Mouse (Mus musculus): ENCODE data around the gene Zdhhc20. TPM values are rescaled to one million over a fixed set of nuclear protein-coding genes. Genes with fewer than 3 reads are reported as not detected.
"Not testable (repeated sequence)": the region's sequence is repeated elsewhere in the genome, so short reads cannot be mapped to it uniquely, and the experiment has no call there.

Zdhhc20 gene
- polyA plus RNA-seq, 1 experiment from 2014 or later: 41.3 TPM

GRCm38 (mm10) chr14:57883341-57883740 lies 6.7 kb downstream of the Zdhhc20 start:
- Histone ChIP-seq H3K36me3 (replicated peaks) (no peaks in the 10 kb centered on the region), H3K9ac (no peak overlapping the region), H3K27ac (no peak overlapping the region), H3K4me1 (peaks cover 23% of the 10 kb centered on the region), H3K9me3 (no peaks in the 10 kb centered on the region), H3K27me3 (replicated peaks) (no peaks in the 10 kb centered on the region), H3K4me3 (no peak overlapping the region), H3K4me2 (no peak overlapping the region)
- WGBS: 94% methylated on average over 3 of the region's 3 CpGs
- ATAC-seq (replicated peaks): no peak

- Histone ChIP-seq H3K9me3 (no peaks in the 10 kb centered on the region), H3K36me3 (replicated peaks) (no peaks in the 10 kb centered on the region), H3K4me1 (peaks cover 18% of the 10 kb centered on the region), H3K4me3 (no peak overlapping the region), H3K9ac (no peak overlapping the region), H3K27ac (no peak overlapping the region), H3K4me2 (no peak overlapping the region), H3K27me3 (replicated peaks) (no peaks in the 10 kb centered on the region)
- 59% methylated on average over 4 of the region's 4 CpGs for whole genome bisulfite sequencing
- no peak for ATAC-seq (replicated peaks)
Observed at GRCm38 (mm10) chr14:57882720-57883119, 7.4 kb downstream of the Zdhhc20 start.

- H3K4me3 ChIP-seq: no peak overlapping the region
- ATAC-seq (replicated peaks): no peak
- no peak overlapping the region for H3K4me2 ChIP-seq
- no peak overlapping the region for H3K9ac ChIP-seq
- peak overlapping the region; percentile 17; the same call in 1 of the 2 replicates for H3K27ac ChIP-seq
- no peaks in the 10 kb centered on the region for H3K27me3 ChIP-seq (replicated peaks)
- peaks cover 9% of the 10 kb centered on the region for H3K4me1 ChIP-seq
- WGBS: 43% methylated on average over 4 of the region's 4 CpGs
- H3K9me3 ChIP-seq: no peaks in the 10 kb centered on the region
- H3K36me3 ChIP-seq (replicated peaks): no peaks in the 10 kb centered on the region
Observed at GRCm38 (mm10) chr14:57881793-57882192, 8.3 kb downstream of the Zdhhc20 start.

DNA sequence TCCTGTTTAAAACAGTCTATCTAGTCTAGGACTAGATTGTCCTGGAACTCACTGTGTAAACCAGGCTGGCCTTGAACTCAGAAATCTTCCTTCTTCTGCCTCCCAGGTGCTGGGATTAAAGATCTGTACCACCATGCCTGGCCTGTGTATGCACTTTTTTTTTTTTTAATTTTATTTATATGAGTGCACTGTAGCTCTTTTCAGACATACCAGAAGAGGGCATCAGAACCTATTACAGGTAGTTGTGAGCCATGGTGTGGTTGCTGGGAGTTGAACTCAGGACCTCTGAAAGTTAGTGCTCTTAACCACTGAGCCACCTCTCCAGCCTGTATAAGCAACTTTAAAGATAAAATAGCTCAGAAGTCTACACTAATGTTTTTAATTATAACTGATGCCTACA lies 9.0 kb downstream of the Zdhhc20 start:
- ATAC-seq (replicated peaks): no peak
- Histone ChIP-seq H3K4me1 (peaks cover 8% of the 10 kb centered on the region; the same call in 1 of the 2 replicates), H3K36me3 (replicated peaks) (no peaks in the 10 kb centered on the region), H3K27me3 (replicated peaks) (no peaks in the 10 kb centered on the region), H3K9ac (no peak overlapping the region), H3K9me3 (no peaks in the 10 kb centered on the region), H3K27ac (no peak overlapping the region), H3K4me2 (no peak overlapping the region), H3K4me3 (no peak overlapping the region)

DNA sequence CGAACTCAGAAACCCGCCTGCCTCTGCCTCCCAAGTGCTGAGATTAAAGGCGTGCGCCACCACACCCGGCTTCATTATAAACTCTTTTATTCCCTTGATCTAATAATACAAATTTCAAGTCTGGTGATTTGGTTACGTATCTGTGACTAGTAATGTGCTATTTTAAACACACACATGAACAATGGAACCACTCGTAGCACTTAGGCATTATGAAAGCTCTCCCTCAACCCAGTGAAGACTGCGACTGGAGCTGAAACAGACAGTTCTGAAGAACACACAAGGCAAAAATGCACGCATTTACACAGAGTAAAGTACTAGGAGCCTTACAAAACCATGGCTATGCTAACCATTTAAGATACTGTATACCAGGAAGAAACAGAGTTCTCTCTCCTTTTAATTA lies 12.2 kb downstream of the Zdhhc20 start:
- Histone ChIP-seq H3K4me2 (no peak overlapping the region), H3K27ac (no peak overlapping the region), H3K9ac (no peak overlapping the region), H3K4me3 (no peak overlapping the region), H3K9me3 (no peaks in the 10 kb centered on the region), H3K4me1 (peaks cover 8% of the 10 kb centered on the region; the same call in 1 of the 2 replicates), H3K27me3 (replicated peaks) (no peaks in the 10 kb centered on the region), H3K36me3 (replicated peaks) (peaks cover 8% of the 10 kb centered on the region; the same call in 1 of the 2 replicates)
- WGBS: 93% methylated on average over 9 of the region's 9 CpGs
- ATAC-seq (replicated peaks): no peak

DNA sequence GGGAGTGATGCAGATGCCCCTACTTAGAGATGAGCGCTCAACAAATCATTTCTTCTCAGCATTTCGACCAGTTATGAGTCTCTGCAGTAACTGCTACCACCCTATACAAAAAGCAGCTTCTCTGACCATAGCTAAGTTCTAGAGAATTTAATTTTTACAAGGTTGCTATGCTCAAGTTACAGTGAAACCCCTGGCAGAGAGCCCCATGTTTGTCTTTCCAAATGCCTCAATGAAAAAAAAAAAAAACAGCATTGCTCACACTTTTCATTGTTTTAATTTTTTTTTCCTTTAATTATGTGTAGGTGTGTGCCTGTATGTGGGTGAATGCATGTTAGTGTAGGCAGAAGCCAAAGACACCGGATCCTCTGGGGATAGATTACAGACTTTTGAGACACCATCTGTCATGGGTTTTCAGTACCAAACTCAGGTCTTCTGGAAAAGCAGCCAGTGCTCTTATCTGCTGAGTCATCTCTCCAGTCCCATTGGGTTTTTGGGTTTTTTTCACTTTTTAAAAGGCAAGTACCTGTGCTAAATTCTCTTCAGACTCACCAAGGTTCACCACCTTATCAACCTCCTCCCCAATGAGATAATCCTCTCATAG lies 23.3 kb downstream of the Zdhhc20 start:
- 92% methylated on average over 3 of the region's 3 CpGs for WGBS
- H3K4me1 ChIP-seq: no peaks in the 10 kb centered on the region
- H3K4me2 ChIP-seq: no peak overlapping the region
- peaks cover 18% of the 10 kb centered on the region for H3K36me3 ChIP-seq (replicated peaks)
- H3K9me3 ChIP-seq: no peaks in the 10 kb centered on the region
- H3K27ac ChIP-seq: no peak overlapping the region
- H3K9ac ChIP-seq: no peak overlapping the region
- no peaks in the 10 kb centered on the region for H3K27me3 ChIP-seq (replicated peaks)
- no peak overlapping the region for H3K4me3 ChIP-seq
- no peak for ATAC-seq (replicated peaks)

DNA sequence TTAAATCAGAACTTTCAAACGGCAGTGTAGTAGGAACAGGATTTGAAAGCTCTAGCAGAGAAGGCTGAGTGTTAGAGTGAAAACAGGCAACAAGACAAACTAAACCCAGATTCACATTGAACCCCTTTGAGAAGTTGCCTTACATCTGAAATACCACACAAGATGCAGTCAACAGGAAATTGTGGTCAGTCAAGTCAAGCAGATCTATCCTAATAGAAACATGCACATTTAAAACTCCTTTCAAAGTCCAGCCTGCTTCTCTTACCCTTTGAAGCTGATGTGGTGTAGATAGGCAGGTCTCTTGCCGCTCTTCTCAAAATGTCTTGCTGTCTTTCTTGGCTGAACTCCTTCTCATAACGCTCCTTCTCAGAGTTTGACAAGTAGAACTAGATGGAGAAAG lies 24.8 kb downstream of the Zdhhc20 start:
- Histone ChIP-seq H3K9ac (no peak overlapping the region), H3K4me1 (no peaks in the 10 kb centered on the region), H3K4me3 (no peak overlapping the region), H3K9me3 (no peaks in the 10 kb centered on the region), H3K36me3 (replicated peaks) (peaks cover 23% of the 10 kb centered on the region), H3K4me2 (no peak overlapping the region), H3K27ac (no peak overlapping the region), H3K27me3 (replicated peaks) (no peaks in the 10 kb centered on the region)
- 88% methylated on average over 3 of the region's 3 CpGs for WGBS
- no peak for ATAC-seq (replicated peaks)

DNA sequence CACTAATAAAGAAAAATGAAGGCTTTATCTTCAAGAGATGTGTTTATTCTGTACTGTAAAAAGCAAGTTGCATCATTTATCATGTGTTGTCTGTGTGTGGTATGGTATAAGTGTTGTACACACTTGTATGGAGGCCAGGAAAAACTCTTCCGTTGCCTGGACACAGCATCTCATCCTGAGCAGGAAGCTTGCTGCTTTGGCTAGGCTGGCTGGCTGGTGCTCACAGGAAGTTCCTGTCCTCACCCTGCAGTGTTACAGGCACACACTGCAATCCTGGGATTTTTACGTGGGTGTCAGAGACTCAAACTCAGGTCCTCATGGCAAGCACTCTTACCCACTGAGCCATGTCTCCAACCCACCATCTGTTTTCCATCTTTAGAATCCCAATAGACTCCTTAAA lies 26.9 kb downstream of the Zdhhc20 start:
- H3K4me3 ChIP-seq: no peak overlapping the region
- H3K27me3 ChIP-seq (replicated peaks): no peaks in the 10 kb centered on the region
- H3K9ac ChIP-seq: no peak overlapping the region
- 81% methylated on average over 2 of the region's 2 CpGs for WGBS
- peaks cover 16% of the 10 kb centered on the region for H3K36me3 ChIP-seq (replicated peaks)
- no peak for ATAC-seq (replicated peaks)
- no peaks in the 10 kb centered on the region for H3K9me3 ChIP-seq
- H3K4me1 ChIP-seq: no peaks in the 10 kb centered on the region
- H3K4me2 ChIP-seq: no peak overlapping the region
- no peak overlapping the region for H3K27ac ChIP-seq

GRCm38 (mm10) chr14:57861987-57862412 lies 28.1 kb downstream of the Zdhhc20 start:
- Histone ChIP-seq H3K36me3 (replicated peaks) (peaks cover 16% of the 10 kb centered on the region), H3K27me3 (replicated peaks) (no peaks in the 10 kb centered on the region), H3K27ac (no peak overlapping the region), H3K4me3 (no peak overlapping the region), H3K9me3 (no peaks in the 10 kb centered on the region), H3K4me2 (no peak overlapping the region), H3K4me1 (no peaks in the 10 kb centered on the region), H3K9ac (no peak overlapping the region)
- ATAC-seq (replicated peaks): no peak
- WGBS: 91% methylated on average over 4 of the region's 4 CpGs

- ATAC-seq (replicated peaks): no peak
Observed at GRCm38 (mm10) chr14:57859520-57859919, 30.6 kb downstream of the Zdhhc20 start.

GRCm38 (mm10) chr14:57858601-57859000 lies 31.5 kb downstream of the Zdhhc20 start:
- ATAC-seq (replicated peaks): no peak
- Histone ChIP-seq H3K27me3 (replicated peaks) (no peaks in the 10 kb centered on the region), H3K4me3 (no peak overlapping the region), H3K27ac (no peak overlapping the region), H3K36me3 (replicated peaks) (0 out of 2 replicates have a peak, but pooled peaks cover 5% of the 10 kb centered on the region), H3K9me3 (no peaks in the 10 kb centered on the region), H3K9ac (no peak overlapping the region), H3K4me1 (no peaks in the 10 kb centered on the region), H3K4me2 (no peak overlapping the region)
- WGBS: 94% methylated on average over 2 of the region's 2 CpGs

More at GRCm38 (mm10) chr14:57859520-57859919, 30.6 kb downstream of the Zdhhc20 start:
- no peaks in the 10 kb centered on the region for H3K27me3 ChIP-seq (replicated peaks)
- H3K36me3 ChIP-seq (replicated peaks): 0 out of 2 replicates have a peak, but pooled peaks cover 5% of the 10 kb centered on the region
- no peak overlapping the region for H3K4me2 ChIP-seq
- no peaks in the 10 kb centered on the region for H3K4me1 ChIP-seq
- no peak overlapping the region for H3K4me3 ChIP-seq
- no peak overlapping the region for H3K9ac ChIP-seq
- no peaks in the 10 kb centered on the region for H3K9me3 ChIP-seq
- H3K27ac ChIP-seq: no peak overlapping the region

GRCm38 (mm10) chr14:57856037-57856436 lies 34.0 kb downstream of the Zdhhc20 start:
- not testable (repeated sequence) for H3K9ac ChIP-seq; H3K4me1 ChIP-seq; H3K27me3 ChIP-seq (replicated peaks); H3K4me3 ChIP-seq; H3K9me3 ChIP-seq; H3K27ac ChIP-seq; ATAC-seq (replicated peaks); H3K4me2 ChIP-seq
- H3K36me3 ChIP-seq (replicated peaks): peaks cover 10% of the 10 kb centered on the region; the same call in 1 of the 2 replicates

GRCm38 (mm10) chr14:57852961-57853360 lies 37.1 kb downstream of the Zdhhc20 start:
- Histone ChIP-seq H3K9me3 (no peaks in the 10 kb centered on the region), H3K4me2 (no peak overlapping the region), H3K4me1 (no peaks in the 10 kb centered on the region), H3K27me3 (replicated peaks) (no peaks in the 10 kb centered on the region), H3K9ac (no peak overlapping the region), H3K27ac (no peak overlapping the region), H3K36me3 (replicated peaks) (peaks cover 10% of the 10 kb centered on the region; the same call in 1 of the 2 replicates), H3K4me3 (no peak overlapping the region)
- WGBS: 50% methylated on average over 2 of the region's 2 CpGs
- no peak for ATAC-seq (replicated peaks)
